Mouse (Mus musculus) monocyte, adult 2 months (primary cell): ENCODE data around the gene Uncx.
"Not testable (repeated sequence)": the region's sequence is repeated elsewhere in the genome, so short reads cannot be mapped to it uniquely, and the experiment has no call there.

ENCODE experiments used
- DNase-seq, 2 experiments: peaks; one replicate each; pipeline ENCODE4 v3.0.0; 2022; ENCODE audit warnings: low spot score in 2 of 2, low read depth in 1 of 2

The Uncx gene

DNA sequence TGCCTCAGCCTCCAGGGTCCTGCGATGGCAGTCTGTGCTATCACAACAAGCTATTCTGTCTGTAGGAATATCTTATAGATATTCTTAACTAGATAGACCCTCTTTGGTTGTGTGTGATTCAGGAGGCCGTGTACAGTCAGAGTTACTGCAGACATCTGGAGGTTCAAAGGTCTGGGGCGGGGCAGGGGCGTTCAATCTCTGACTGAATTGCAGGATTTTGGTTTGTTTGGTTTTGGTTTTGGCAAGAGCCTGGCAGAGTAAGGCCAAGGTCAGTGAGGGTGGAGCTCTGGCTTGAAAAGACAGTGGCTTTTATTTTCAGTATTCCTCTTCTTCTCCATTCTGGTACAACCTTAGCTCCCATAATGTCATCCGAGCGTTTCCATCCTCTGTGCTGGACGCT is 16.5 kb downstream of the Uncx start:
- DNase-seq = no peak

DNA sequence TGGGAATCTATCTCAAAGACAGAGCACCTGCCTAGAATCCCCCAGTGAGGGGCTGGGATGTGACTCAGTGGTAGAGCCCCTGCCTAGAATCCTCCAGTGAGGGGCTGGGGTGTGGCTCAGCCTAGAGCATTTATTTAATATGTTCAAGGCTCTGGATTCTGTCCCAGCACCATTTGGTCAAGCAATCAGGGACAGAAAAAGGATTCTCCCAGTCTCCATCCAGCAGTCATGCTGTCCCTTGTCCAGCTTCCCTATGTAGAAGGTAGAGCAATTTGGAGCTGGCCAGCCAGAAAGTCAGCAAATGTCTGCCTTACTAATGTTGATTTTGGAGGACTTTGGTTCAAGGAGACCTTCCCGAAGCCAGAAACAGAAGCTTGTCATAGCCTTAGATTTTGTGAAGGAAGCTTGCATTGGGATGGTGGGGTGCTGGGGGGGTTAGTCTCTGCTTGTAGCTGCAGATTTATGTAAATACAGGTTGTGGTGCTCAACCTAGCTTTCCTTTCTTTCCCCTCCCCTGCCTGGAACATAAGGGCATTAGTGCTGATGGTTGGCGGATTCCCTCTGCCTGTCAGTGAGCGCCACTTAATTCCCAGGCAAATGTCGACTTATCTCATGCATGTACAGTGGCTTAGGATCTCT is 18.2 kb downstream of the Uncx start:
- DNase-seq = no peak

DNA sequence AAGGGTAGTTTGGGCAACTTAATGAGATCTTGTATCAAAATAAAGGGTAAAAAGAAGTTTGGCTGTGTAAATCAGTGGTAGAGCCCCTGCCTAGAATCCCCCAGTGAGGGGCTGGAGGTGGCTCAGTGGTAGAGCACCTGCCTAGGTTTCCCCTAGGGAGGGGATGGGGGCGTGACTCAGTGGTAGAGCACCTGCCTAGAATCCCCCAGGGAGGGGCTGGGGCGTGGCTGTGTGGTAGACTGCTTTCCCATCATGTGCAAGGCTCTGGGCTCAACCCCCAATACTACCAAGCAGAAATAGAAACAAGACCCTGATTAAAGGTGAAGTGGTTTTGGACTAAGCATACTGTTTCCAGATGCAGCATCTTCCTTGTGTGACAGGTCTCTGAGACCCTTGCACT is 21.4 kb downstream of the Uncx start:
- no peak for DNase-seq

DNA sequence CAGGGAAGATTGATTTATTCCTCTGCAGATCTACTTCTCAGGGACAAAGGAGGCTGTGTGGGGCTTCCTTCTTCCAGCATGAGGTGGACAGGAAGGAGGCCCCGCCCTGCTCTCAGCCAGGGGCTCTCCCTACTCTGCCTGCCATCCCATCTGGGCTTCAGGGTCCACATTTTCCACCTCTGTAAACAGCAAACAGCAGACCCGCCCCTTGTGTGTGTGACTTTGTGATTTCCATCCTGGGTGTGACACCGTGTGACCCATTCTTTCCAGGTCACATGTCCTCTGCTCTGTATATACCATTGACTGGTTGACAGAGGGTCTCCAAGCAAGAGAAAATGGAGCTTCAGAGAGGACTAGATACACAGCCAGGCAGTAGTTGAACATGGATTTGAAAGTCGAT is 22.2 kb downstream of the Uncx start:
- no peak for DNase-seq

DNA sequence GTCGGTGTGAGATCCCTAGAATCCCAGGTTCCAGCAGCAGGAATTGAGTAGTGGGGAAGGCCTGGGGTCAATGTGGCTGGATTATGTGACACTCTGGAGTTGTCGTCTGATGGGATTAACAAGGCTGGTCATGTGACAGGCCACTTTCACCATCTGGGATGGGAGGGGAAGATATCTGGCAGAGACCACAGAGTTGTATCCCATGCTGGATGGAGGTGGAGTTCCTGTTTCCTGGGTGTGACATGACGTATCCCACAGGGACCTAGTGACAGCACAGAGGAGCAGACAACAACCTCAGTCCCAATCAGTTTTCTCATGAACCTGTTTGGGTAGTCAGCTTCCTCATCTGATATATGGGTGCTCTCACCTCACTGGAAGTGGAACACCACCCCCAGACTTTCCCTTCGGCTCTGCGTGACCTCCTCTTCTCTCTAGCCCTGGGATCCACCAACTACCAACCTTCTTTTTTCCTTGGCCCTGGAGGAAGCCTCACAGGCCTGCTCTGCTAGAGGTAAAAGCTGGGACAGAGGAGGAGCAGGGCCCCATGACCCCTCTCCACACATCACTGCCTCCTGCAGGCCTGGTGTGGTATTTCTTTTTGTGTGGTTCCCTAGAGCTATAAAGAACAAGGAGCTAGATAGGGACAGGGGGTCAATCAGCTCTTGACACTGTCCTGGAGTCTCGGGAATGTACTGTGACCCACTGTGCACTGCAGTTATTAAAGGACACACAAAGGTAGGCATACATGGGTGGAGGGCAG is 23.5 kb downstream of the Uncx start:
- no peak for DNase-seq

DNA sequence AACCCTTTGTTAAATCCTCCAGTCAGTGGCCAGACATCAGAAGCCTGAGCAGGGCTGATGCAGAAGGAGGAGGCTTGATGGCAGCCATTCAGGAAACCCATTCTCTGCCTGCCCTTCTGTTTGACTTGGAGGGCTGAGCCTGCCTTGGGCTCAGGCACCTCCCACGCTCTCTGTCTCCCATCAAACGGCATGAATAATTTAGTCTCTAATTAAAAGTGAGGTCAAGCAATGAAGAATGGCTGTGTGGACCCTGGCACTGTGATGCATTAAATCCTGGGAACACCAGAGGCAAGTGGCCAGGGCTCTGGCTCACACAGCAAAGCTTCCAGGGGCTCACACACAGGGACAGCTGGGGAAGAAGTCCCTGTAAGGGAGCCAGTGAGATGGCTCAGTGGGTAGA is 24.8 kb downstream of the Uncx start:
- DNase-seq = no peak

DNA sequence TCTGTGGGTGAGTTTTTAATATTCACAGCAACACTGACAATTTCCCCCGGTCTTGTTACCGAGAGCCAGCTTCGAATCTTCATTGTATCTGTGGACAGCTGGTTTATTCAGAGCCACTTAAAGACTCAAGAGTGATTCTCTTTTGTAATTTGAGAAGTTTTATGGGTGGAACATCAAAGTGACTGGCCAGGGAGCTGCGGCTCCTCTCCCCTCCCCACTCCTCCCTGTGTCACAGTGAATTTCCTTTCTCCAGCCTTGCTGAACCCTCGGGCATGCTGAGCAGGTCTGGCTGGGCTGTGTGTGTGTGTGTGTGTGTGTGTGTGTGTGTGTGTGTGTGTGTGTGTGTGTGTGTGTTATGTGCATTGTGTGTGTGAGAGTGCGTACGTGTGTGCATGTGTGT is 29.2 kb downstream of the Uncx start:
- DNase-seq = no peak

DNA sequence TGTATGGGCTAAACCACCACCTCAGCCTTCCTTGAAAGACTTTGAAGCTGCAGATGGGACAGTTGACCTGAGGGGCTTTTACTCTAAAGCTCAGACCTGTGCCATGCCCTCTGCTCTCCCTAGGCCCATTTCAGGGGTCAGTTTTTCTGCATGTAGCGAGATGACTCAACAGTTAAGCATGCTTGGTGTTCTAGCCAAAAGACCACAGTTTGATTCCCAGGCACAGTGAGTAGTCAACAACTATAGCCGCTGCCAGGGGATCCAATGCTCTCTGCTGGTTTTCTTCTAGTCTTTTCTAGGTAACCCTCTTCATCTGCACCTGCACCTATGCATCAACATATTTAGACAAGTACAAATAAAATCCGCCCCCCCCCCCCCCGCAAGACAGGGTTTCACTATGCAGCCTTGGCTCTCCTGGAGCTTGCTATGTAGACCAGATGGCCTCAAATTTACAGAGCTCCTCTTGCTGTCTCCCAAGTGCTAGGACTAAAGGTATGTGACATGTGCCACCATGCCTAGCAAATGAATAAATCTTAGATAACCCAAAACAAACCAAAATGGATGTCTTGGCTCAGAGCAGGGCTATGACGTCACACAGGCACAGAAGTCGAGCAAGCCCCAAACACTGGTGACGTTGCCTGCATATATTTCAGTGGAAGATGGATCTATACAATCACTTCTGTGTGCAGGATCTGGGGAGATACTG is 30.5 kb downstream of the Uncx start:
- no peak for DNase-seq

DNA sequence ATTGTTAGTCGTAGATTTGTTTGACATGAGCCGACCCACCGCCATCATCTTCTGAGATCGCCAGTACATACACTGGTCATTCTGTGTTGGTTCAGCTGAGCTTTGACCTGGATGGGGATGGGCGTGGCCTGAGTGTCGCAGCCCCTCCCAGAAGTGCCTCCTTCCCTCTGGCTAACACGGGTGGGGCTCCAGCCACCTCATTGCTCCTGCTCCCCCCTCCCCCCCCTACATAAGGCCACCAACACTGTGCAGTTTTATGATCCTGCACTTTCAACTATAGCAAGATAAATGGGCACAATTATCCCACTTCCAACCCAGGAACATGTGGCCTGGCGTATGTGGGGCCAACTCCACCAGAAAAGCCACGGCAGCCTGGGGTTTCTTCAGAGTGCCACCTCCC is 31.8 kb downstream of the Uncx start:
- DNase-seq = no peak

DNA sequence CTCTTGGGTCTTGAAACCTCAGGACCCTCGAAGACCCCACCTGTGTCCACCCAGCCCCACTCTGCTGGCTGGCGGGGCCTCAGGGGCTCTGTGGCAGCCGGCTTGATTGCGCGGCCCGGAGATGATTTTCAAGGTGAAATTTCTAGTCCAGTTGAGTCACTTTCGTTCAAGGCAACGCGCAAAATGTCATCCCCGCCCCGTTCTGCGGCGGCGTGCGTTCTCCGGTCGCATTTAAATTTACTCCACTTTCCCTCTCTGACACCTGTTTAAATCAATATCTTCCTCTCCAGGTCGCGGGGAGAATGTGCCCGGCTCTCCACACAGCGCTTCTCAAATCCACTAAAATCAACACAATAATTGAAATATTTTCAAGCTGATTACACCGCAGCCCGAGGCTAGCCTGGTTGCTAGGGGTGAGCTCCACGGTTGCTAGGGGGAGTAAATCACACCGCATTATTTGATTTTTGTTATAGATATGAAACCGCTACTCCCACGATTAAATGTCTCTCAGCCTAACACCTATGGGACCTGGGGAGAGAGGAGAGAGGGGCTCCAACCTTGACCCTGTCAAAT is 37.0 kb downstream of the Uncx start:
- DNase-seq = no peak

DNA sequence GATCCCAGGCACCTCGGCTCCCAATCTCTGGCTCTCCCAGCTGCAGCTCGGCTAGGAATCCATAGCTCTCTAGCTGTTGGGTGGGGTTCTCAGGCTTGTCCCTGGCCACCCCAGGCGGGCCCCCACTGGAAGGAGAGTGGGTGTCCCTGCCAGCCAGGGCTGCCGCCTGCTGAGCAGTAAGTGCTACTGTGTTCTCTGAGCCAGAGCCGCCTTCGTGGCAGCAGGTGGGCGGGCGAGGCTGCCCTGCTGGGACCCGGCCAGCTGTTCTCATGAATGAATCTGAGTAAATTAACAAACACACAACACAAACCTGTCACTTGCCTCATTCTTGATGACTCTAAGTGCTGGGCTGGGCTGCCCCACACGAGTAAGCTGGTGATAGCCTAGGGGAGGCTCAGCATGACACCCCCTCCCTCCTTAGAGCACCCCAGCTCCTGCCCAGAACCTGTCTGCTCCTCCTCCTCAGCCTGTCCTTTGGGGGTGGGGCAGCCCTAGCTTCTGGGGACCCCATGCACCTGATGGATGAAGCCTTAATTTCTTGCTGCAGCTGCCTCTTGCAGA is 38.1 kb downstream of the Uncx start:
- no peak for DNase-seq

DNA sequence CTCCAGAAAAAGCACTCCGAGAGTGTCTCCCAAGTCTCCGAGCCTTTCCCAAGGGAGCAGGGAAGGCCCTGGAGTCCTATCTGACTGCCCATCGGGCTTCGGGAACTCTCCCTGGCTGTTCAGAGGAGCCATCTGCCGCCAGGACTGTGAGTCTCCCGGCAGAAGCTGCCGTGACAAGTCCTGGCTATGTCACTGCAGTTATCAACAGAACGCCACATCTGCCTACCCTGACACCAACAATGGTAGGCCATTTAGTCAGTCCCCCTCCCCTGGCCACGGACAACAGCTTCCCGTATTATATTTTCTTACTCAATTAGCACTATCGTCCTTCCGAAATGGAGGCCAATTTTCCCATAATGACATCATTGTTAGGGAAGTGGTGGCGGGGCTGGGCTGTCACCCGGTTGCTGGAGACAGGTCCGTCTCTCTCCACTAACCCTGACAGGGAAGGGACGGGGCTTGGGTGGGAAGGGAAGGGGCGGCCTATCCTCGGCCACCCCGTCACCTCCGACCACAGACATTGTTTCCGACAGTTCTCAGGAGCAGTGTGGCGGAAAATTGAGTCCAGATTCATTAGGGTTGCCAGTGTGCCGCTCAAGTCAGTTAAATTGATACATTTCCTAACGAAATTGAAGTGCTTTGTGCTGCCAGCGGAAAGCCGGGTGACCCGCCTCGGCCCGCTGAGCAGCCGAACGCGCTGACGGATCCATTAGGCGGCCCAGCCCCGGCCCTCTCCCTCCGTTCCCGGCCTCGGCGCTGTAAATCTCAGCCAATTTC is 41.9 kb downstream of the Uncx start:
- no peak for DNase-seq

DNA sequence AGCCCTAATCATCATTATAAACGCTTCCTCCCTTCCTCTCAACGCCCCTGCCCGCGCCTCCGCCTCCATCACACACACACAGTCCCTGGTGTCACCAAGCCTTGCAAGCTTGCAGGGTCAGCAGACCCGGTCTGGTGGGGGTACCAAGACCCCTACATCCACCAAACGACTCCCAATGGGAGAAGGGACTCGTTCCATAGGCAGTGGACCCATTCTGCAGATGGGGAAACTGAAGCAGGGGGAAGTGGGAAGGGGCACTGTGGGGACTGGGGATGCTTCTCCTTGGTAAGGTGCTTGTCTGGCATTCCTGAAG is 42.4 kb downstream of the Uncx start:
- no peak for DNase-seq

DNA sequence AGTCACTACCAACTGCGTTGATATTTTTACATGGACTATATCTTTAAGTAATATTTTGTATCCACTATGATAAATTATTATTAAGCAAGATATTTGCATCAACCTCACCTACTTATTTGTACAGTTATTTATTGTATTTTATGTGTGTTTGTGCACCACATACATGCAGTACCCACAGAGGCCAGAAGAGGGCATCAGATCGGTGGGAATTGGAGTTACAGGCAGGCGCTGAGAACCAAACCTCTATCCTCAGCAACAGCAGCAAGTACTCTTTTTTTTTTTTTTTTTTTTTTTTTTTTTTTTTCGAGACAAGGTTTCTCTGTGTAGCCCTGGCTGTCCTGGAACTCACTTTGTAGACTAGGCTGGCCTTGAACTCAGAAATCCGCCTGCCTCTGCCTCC is 44.2 kb downstream of the Uncx start:
- DNase-seq = not testable (repeated sequence)

DNA sequence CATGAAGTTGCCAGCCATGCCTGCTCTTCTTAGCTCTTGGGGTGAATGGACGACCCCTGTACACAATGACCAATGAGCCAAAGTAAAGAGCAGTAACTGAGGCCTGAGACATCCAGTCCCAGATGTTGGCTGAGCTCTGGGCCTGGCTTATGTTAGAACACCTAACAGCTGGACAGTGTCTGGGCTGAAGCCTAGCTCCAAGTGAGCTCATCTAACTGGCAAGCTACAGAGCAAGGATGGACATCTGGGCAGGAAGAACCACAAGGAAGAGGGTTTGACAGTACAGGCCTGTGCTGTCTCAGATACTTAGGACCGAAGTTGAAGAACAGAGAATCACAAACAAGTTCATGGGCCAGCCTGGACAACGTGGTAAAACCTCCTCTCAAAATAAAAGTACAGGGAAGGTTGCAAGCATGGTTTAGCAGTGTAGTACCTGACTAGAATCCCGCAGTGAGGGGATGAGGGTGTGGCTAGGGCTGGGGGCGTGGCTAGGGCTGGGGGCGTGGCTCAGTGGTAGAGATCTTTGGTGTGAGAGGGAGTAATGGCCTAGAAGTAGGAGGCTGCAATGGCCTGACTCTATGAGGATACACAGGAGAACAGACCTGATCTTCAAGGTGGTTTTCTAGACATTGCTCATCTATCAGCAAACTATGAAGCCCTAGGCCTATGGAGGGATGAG is 47.5 kb downstream of the Uncx start:
- not testable (repeated sequence) for DNase-seq

DNA sequence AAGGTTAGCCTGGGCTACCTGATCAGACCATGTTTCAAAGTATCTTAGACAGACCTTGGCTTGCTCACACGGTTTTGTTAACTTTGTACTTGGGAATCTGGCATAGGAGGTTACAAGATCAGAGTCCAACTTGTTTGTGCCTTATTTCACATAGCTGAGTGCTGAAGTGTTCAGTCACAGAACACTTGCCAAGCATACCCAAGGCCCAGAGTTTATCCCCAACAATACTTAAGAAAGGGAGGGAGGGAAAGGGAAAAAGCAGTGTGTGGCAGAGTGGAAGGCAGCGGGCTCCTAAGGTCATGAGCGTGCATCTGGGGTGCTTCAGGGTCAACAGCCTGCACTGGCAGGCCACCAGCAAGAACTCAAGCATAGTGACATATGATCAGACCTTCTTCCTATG is 48.7 kb downstream of the Uncx start:
- DNase-seq = no peak

DNA sequence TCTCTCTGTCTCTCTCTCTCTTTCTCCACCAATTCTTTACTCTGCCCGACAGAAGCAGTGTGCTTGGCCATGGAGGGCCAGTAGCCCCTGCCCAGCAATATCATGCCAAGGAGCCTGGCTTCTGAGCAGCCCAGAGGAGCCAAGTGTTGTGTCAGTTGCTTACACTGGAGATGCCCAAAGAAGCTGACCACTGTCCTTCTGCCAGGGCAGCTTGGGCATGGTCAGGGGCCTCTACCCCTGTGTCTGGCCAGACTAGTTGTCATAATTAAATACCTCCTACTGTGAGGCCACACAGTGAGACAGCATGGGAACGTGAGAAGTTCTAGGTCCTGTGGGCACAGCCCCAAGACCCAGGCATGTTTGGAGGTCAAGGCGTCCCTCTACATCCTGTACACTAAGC is 49.6 kb downstream of the Uncx start:
- no peak for DNase-seq

DNA sequence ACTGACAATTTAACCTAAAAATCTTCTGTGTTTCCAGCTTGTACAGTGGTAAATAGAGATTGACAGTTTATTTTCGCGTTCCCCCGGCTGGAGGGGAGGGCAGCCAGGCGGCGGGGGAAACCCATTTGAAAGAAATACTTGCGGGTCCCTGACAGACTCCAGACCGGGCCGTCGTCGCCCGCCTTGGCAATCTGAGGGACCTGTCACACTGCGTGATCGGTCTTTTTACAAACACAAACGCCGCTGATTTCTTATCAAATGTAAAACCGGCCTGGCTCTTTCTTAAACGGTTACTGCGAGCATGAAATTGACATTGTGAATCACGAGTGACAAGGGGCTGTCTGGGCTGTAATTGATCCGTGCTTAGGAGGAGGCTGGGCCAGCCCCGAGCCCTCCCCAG is 50.5 kb downstream of the Uncx start:
- no peak for DNase-seq

DNA sequence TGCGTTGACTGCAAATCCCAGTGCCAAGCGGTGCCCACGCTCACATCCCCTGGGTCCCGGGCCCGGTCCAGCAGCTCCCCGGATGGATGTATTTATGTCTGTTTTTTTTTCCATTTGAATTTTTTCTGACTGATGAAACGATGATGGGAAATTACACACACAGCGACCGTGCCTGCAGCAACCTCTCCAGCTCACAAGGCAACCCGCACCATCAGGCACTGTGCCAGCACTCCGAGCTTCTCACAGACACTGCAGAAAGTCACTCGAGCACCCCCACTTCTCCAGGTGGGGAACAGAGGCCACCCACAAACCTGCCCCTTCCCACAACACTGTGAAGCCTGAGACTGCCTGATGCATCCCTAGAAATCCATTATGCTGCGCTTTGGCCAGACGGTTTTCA is 51.7 kb downstream of the Uncx start:
- no peak for DNase-seq
